Mouse (Mus musculus) embryonic facial prominence, embryonic 12.5 days (tissue): ENCODE results near the gene Ndufs8. TPM values are rescaled to one million over a fixed set of nuclear protein-coding genes. Genes with fewer than 3 reads are reported as not detected.

Experiments used
- ATAC-seq: fragments of 200-750 bp; cut with Nextera tagmentation; 2 replicates; pipeline ENCODE4 v1.8.0; 2017; ENCODE audit not compliant: insufficient number of reproducible peaks, insufficient read depth, low FRiP score, low TSS enrichment
- H3K27ac ChIP-seq: fragments of 300-500 bp; sonication (generic); 2 replicates; pipeline ENCODE4 v1.5.1; 2016; ENCODE audit warnings: mild to moderate bottlenecking
- H3K27me3 ChIP-seq: fragments of 300-500 bp; sonication (generic); 2 replicates; pipeline ENCODE4 v1.6.1; 2016; ENCODE audit warnings: mild to moderate bottlenecking, moderate library complexity
- H3K36me3 ChIP-seq: fragments of 300-500 bp; sonication (generic); 2 replicates; pipeline ENCODE4 v1.6.1; 2016; ENCODE audit warnings: mild to moderate bottlenecking
- H3K4me1 ChIP-seq: fragments of 300-500 bp; sonication (generic); 2 replicates; pipeline ENCODE4 v1.6.1; 2016
- H3K4me2 ChIP-seq: fragments of 300-500 bp; sonication (generic); replicated peaks from 2 replicates; pipeline ENCODE4 v1.6.1; 2016; ENCODE audit warnings: mild to moderate bottlenecking, moderate library complexity
- H3K4me3 ChIP-seq: fragments of 300-500 bp; sonication (generic); 2 replicates; pipeline ENCODE4 v1.5.1; 2016; ENCODE audit warnings: mild to moderate bottlenecking
- H3K9ac ChIP-seq: fragments of 300-500 bp; sonication (generic); 2 replicates; pipeline ENCODE4 v1.6.1; 2016; ENCODE audit warnings: mild to moderate bottlenecking, moderate library complexity
- H3K9me3 ChIP-seq: fragments of 300-500 bp; sonication (generic); 2 replicates; pipeline ENCODE4 v1.6.1; 2016; ENCODE audit warnings: mild to moderate bottlenecking, moderate library complexity
- WGBS: fragments of 180-500 bp; shearing (Covaris S2); methylation state at CpG from one replicate; pipeline ENCODE4 v1.1.7; 2016; 5-methylcytosine and 5-hydroxymethylcytosine counted together
- polyA plus RNA-seq: library from polyadenylated mRNA; unstranded; fragments of >200 nt; fragmentation: Nextera tagmentation; extraction: Ambion mirVana; gene quantifications from 2 replicates; pipeline ENCODE4 v1.2.1, GENCODE M21; 2016

Gene Ndufs8
- polyA plus RNA-seq, 1 experiment from 2014 or later: 245 TPM

DNA sequence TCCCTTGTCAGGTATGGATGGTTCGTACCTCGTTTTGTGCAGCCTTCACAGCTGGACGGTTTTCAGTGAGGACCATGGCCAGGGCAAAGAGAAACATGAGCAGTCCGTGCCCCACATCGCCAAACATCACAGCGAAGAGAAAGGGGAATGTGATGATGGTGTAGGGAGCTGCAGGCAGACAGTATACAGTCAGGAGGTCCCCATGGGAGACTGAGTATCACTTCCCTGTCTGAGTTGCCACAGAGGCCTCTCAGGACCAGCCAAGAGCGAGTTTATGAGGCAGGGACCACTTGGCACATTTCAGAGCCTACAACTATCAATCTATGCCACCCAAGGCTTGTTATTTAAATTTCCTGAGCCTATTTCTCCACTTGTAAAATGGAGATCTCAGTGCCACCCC lies 13.6 kb downstream of the Ndufs8 start:
- H3K4me3 ChIP-seq: no peak overlapping the region
- WGBS: 80% methylated on average over 7 of the region's 7 CpGs
- peaks cover 2% of the 10 kb centered on the region for H3K4me1 ChIP-seq
- no peak for ATAC-seq
- no peak overlapping the region for H3K27ac ChIP-seq
- peaks cover 81% of the 10 kb centered on the region for H3K36me3 ChIP-seq
- H3K9ac ChIP-seq: no peak overlapping the region
- no peaks in the 10 kb centered on the region for H3K27me3 ChIP-seq
- H3K9me3 ChIP-seq: no peaks in the 10 kb centered on the region
- no peak overlapping the region for H3K4me2 ChIP-seq

- peaks cover 83% of the 10 kb centered on the region for H3K36me3 ChIP-seq
- ATAC-seq: no peak
- WGBS: 91% methylated on average over 5 of the region's 5 CpGs
Measured at GRCm38 (mm10) chr19:3897557-3897956, 15.0 kb downstream of the Ndufs8 start.

DNA sequence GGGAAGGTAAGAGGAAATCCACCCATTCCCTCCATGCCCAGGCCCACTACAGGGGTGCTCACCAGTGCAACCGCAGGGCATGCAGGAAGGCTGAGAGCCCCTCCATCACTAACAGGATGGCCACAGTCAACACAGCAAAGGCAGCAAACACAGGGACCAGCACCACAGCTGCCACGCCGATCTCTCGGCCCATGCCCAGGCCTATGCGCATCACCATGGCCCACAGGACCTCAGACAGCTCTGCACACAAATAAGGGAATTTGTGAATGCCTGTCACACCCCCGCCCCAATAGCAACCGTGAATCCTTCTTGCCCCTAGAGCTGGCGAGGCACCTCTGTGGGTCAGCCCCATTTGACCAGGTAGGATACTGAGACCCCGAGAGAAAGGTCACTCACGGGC lies 16.4 kb downstream of the Ndufs8 start:
- Histone ChIP-seq H3K4me3 (no peak overlapping the region), H3K4me2 (no peak overlapping the region), H3K9ac (no peak overlapping the region), H3K27ac (no peak overlapping the region), H3K27me3 (no peaks in the 10 kb centered on the region), H3K36me3 (peaks cover 83% of the 10 kb centered on the region), H3K9me3 (no peaks in the 10 kb centered on the region), H3K4me1 (no peaks in the 10 kb centered on the region)
- no peak for ATAC-seq
- 90% methylated on average over 10 of the region's 10 CpGs for WGBS

More at GRCm38 (mm10) chr19:3897557-3897956, 15.0 kb downstream of the Ndufs8 start:
- Histone ChIP-seq H3K27ac (no peak overlapping the region), H3K4me1 (no peaks in the 10 kb centered on the region), H3K9me3 (no peaks in the 10 kb centered on the region), H3K9ac (no peak overlapping the region), H3K4me2 (no peak overlapping the region), H3K27me3 (no peaks in the 10 kb centered on the region), H3K4me3 (no peak overlapping the region)

- no peak overlapping the region for H3K4me2 ChIP-seq
- no peaks in the 10 kb centered on the region for H3K4me1 ChIP-seq
- ATAC-seq: no peak
- H3K9ac ChIP-seq: no peak overlapping the region
- WGBS: 27% methylated on average over 3 of the region's 3 CpGs
- H3K27me3 ChIP-seq: no peaks in the 10 kb centered on the region
- 0 out of 2 replicates have a peak overlapping the region, but pooled peaks have one; percentile 12 for H3K27ac ChIP-seq
- peaks cover 89% of the 10 kb centered on the region for H3K36me3 ChIP-seq
- H3K4me3 ChIP-seq: no peak overlapping the region
- no peaks in the 10 kb centered on the region for H3K9me3 ChIP-seq
Measured at GRCm38 (mm10) chr19:3895171-3895631, 17.4 kb downstream of the Ndufs8 start.

DNA sequence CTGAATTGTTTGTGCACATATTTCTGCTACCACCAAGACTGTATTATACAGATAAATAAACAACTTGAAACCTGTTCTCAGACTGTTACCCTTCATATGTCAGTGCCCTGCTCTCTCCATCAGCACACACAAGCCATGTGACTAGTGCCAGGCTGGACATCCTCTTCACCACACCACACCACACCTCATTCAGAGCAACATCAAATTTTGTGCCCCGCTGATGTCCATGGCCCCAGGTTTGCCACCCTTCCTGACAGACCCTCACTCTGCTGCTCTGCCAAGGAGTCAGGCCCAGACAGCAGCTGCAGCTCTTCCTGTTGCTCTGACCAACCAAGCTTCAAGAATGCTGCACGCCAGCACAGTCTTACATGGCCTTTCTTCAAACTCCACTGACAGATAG lies 18.3 kb downstream of the Ndufs8 start:
- Histone ChIP-seq H3K36me3 (peaks cover 91% of the 10 kb centered on the region), H3K9me3 (no peaks in the 10 kb centered on the region), H3K4me3 (no peak overlapping the region), H3K4me1 (no peaks in the 10 kb centered on the region), H3K9ac (no peak overlapping the region), H3K27ac (no peak overlapping the region; the same call in 1 of the 2 replicates), H3K27me3 (no peaks in the 10 kb centered on the region), H3K4me2 (no peak overlapping the region)
- no peak for ATAC-seq
- WGBS: 87% methylated on average over 2 of the region's 2 CpGs

GRCm38 (mm10) chr19:3893545-3894116 lies 18.9 kb downstream of the Ndufs8 start:
- H3K36me3 ChIP-seq: peaks cover 92% of the 10 kb centered on the region
- H3K4me3 ChIP-seq: no peak overlapping the region
- no peak overlapping the region for H3K27ac ChIP-seq
- no peaks in the 10 kb centered on the region for H3K4me1 ChIP-seq
- no peaks in the 10 kb centered on the region for H3K27me3 ChIP-seq
- ATAC-seq: no peak
- H3K9me3 ChIP-seq: no peaks in the 10 kb centered on the region
- no peak overlapping the region for H3K4me2 ChIP-seq
- WGBS: 92% methylated on average over 4 of the region's 4 CpGs
- H3K9ac ChIP-seq: no peak overlapping the region

DNA sequence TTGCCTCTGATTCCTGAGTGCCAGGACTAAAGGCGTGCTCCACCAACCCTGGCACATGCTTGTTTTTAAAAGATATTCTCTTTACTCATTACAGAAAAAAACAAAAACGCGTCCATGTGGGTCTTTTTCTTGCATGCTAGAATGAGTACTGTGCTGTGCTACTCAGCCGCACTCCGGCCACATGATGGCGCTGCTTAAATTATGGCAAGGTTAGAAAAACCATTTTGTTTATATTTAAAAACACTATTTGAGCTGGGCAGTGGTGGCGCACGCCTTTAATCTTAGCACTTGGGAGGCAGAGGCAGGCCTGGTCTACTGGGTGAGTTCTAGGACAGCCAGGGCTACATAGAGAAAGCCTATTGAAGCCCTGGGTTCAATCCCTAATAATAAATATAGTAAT lies 22.4 kb downstream of the Ndufs8 start:
- peaks cover 67% of the 10 kb centered on the region for H3K36me3 ChIP-seq
- 84% methylated on average over 8 of the region's 8 CpGs for whole genome bisulfite sequencing

DNA sequence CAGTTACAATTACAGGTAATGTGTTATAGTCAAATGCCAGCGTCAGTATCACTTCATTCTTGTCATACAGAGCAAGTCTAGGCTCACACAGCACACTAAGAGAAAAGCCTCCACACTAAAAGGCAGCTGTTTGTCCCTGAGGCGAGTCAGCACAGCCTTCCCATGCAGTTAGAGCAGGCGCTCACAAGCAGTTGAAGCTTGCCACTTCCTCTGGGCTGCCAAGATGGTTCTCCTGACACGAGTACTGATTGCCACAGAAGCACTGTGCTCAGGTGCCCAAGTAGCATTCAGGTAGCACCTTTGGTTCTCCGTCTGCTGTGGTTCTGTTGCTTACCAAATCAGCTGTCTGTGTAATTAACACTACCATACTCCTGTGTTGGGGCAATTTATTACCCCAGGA lies 23.5 kb downstream of the Ndufs8 start:
- Histone ChIP-seq H3K4me2 (no peak overlapping the region), H3K9ac (no peak overlapping the region), H3K27me3 (no peaks in the 10 kb centered on the region), H3K4me1 (no peaks in the 10 kb centered on the region), H3K36me3 (peaks cover 61% of the 10 kb centered on the region), H3K27ac (no peak overlapping the region), H3K9me3 (no peaks in the 10 kb centered on the region), H3K4me3 (no peak overlapping the region)
- 91% methylated on average over 5 of the region's 5 CpGs for WGBS
- ATAC-seq: no peak

More for the DNA sequence above, 22.4 kb downstream of the Ndufs8 start:
- no peak for ATAC-seq
- no peak overlapping the region for H3K4me2 ChIP-seq
- H3K4me3 ChIP-seq: no peak overlapping the region
- no peak overlapping the region for H3K9ac ChIP-seq
- H3K9me3 ChIP-seq: no peaks in the 10 kb centered on the region
- H3K27me3 ChIP-seq: no peaks in the 10 kb centered on the region
- H3K4me1 ChIP-seq: no peaks in the 10 kb centered on the region
- no peak overlapping the region for H3K27ac ChIP-seq

DNA sequence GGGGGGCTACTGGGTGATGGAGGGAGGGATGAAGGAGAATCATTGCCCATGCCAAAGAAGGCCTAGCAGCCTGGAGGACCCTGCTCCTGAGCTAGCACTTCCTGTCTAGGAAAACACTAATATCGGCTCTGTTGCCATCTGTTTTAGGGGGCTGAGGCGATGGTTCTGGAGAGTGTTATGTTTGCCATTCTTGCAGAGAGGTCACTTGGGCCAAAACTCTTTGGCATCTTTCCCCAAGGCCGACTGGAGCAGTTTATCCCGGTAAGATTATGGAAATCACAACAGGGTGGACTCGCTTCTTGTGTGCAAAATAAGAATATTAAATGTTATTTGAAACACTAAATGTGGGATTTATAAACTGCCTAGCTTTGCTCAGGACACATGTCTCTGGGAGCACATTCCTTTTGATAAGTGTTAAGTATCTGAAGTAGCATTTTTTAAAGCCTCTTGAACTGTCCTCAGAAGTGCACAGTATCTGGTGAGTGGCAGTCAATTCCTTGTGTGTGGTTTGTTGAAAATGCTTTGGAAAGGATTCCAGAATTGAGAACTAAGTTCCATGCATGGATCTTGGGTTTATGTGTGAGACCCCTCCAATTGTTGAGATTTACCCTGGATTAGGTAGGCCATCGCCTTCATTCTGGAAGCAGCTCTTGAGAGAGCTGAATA lies 28.1 kb downstream of the Ndufs8 start:
- Histone ChIP-seq H3K36me3 (peaks cover 25% of the 10 kb centered on the region), H3K27ac (no peak overlapping the region), H3K4me2 (no peak overlapping the region), H3K4me3 (no peak overlapping the region), H3K4me1 (no peaks in the 10 kb centered on the region), H3K9ac (no peak overlapping the region), H3K27me3 (no peaks in the 10 kb centered on the region), H3K9me3 (no peaks in the 10 kb centered on the region)
- no peak for ATAC-seq
- 75% methylated on average over 6 of the region's 6 CpGs for WGBS

DNA sequence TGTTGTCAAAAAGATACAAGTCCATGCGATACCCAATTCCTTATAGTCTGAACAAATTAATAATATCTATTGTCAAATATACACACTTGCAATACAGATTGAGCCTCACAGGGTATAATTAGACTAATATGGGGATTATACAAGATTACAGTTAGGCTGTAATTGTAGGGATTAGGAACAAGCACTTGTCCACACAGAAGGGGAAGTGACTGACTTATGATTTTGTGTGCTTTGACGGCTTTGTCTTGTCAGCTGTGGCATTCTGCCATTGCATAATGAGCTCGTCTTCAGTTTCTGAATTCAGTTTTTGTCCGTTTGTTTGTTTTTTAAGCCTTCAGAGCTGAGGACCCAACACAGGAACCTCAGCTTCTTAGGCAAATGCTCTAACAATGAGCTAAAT lies 30.4 kb downstream of the Ndufs8 start:
- H3K9ac ChIP-seq: no peak overlapping the region
- H3K4me1 ChIP-seq: no peaks in the 10 kb centered on the region
- WGBS: 73% methylated on average over 4 of the region's 4 CpGs
- H3K36me3 ChIP-seq: peaks cover 10% of the 10 kb centered on the region; the same call in 1 of the 2 replicates
- no peaks in the 10 kb centered on the region for H3K27me3 ChIP-seq
- no peak for ATAC-seq
- no peak overlapping the region for H3K4me2 ChIP-seq
- no peak overlapping the region for H3K27ac ChIP-seq
- no peak overlapping the region for H3K4me3 ChIP-seq
- H3K9me3 ChIP-seq: no peaks in the 10 kb centered on the region

GRCm38 (mm10) chr19:3880054-3880848 lies 32.3 kb downstream of the Ndufs8 start:
- no peaks in the 10 kb centered on the region for H3K9me3 ChIP-seq
- no peak overlapping the region for H3K4me2 ChIP-seq
- peaks cover 9% of the 10 kb centered on the region; the same call in 1 of the 2 replicates for H3K36me3 ChIP-seq
- ATAC-seq: no peak
- H3K27ac ChIP-seq: no peak overlapping the region
- no peaks in the 10 kb centered on the region for H3K4me1 ChIP-seq
- H3K9ac ChIP-seq: no peak overlapping the region
- H3K27me3 ChIP-seq: no peaks in the 10 kb centered on the region
- no peak overlapping the region for H3K4me3 ChIP-seq
- 87% methylated on average over 6 of the region's 6 CpGs for WGBS

- H3K27me3 ChIP-seq: no peaks in the 10 kb centered on the region
- H3K27ac ChIP-seq: no peak overlapping the region
- no peak overlapping the region for H3K9ac ChIP-seq
- H3K4me1 ChIP-seq: peaks cover 14% of the 10 kb centered on the region; the same call in 1 of the 2 replicates
- no peak overlapping the region for H3K4me3 ChIP-seq
- H3K4me2 ChIP-seq: no peak overlapping the region
- 80% methylated on average over 7 of the region's 7 CpGs for WGBS
- ATAC-seq: no peak
- H3K36me3 ChIP-seq: no peaks in the 10 kb centered on the region
- H3K9me3 ChIP-seq: no peaks in the 10 kb centered on the region
Measured at GRCm38 (mm10) chr19:3875045-3875444, 37.5 kb downstream of the Ndufs8 start.
